Mouse (Mus musculus) layer of hippocampus, postnatal 10 days (tissue): ENCODE results near the gene Thada. TPM values are rescaled to one million over a fixed set of nuclear protein-coding genes. Genes with fewer than 3 reads are reported as not detected.
"Not testable (repeated sequence)": the region's sequence is repeated elsewhere in the genome, so short reads cannot be mapped to it uniquely, and the experiment has no call there.

Experiments used
- DNase-seq, 2 experiments: peaks; one replicate each; pipeline ENCODE4 v3.0.0; 2021; ENCODE audit warnings: low spot score in 2 of 2
- total RNA-seq, 2 experiments: library from RNA; stranded (reverse); gene quantifications; 2 replicates each; pipeline ENCODE4 v1.2.3; 2021

The Thada gene
- total RNA-seq, 2 experiments from 2014 or later, result 11.7 to 14.5 TPM

DNA sequence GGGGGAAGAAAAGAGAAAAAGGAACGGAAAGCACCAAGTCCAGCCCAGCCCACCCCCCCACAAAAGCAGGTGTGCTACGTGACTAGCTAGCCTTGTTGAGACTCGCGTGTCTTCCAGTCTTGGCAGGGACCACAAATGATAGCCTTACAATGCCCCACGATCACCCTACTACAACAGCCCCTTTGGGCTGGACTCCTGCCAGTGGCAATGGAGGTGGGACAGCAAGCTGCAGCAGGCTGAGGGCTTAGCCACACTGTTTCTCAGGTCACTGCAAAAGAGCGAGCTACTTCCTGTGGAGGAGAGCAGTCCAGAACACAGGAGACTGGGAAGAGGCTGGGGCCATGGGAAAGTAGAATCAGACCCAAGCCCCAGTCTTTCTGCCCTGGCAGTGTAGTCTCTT, 201.7 kb downstream of the Thada start:
- no peak for DNase-seq

DNA sequence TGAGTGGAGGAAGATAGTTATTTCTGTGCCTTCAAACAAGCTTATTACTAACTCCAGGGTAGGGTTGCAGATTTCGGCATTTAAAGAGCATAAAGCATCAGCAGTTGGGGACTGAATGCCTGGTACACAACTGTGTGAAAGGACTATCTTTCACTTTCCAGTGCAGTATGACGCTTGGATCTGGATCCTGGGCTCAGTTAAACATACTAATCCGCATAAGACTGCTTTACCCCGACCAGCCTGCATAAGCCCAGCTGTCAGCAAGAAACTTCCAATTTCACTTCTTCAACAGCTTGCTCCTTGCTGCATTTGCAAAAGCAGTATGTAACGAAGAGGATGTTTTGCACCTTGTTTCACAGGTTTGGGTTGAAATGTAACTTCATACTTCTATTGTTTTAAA, 202.4 kb downstream of the Thada start:
- no peak for DNase-seq

DNA sequence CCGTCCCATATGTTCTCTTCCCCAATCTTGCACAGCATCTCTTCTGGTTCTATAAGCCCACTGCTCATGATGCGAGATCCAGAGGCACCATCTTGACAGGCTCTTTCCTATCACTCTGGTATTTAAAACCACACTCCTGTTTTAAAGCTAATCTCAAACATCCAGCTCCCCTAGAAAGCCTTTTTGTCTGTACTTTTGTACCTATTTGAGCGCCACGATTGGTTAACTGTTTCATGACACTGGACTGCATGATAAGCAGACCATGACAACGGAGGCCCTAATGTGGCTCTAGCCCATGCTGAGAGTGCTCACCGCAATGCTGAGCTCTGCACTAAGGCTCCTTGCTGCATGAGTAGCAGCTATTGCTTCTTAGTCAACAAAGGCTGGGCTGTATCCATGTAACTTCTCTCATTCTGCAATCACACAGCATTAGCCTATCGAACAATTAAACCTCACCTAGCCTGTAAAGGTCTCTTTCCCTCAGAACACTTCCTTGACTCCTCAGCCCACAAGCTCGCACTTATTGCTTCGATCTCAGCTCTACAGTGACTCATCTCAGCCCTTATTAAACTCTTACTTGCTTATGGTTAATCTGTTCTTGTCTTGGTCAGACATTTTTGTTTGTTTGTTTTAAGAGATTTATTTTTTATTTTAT, 203.6 kb downstream of the Thada start:
- DNase-seq, result no peak

DNA sequence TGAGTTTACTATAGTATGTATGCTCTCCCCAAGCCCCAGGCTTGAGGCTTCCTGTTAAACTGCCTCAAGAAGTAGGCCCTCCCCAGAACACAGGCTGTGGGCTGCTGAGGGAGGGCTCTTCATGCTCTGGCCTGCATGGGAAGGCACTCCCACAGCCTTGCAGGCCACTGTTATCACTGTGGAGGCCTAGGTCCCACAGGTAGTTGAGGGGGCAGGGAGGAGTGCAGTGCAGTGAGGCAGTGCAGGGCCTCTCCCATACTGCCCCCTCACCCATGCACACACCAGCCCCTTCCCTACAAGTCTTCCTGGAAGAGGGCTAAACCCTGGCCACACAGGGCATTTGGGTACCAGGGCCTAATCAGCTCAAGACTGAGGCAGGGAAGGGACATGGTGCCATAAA, 205.0 kb downstream of the Thada start:
- DNase-seq, result no peak

DNA sequence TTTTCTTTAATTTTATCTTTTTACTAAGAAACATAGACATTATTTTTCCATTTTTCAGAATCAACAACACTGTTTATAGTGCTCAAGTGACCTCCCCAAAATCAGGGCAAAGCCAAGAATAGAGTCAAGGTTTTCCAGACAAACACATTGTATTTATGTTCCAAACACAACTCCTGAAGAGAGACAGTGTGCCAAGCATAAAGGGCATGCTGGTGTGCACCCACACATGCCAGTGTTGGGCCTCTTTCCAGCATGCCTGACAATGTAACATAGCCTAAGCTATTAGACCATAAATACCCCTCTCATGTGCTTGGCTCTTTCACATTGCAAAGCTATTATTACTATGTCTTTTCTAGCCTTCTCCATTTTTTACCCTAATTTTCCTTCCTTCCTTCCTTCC, 205.8 kb downstream of the Thada start:
- no peak for DNase-seq

DNA sequence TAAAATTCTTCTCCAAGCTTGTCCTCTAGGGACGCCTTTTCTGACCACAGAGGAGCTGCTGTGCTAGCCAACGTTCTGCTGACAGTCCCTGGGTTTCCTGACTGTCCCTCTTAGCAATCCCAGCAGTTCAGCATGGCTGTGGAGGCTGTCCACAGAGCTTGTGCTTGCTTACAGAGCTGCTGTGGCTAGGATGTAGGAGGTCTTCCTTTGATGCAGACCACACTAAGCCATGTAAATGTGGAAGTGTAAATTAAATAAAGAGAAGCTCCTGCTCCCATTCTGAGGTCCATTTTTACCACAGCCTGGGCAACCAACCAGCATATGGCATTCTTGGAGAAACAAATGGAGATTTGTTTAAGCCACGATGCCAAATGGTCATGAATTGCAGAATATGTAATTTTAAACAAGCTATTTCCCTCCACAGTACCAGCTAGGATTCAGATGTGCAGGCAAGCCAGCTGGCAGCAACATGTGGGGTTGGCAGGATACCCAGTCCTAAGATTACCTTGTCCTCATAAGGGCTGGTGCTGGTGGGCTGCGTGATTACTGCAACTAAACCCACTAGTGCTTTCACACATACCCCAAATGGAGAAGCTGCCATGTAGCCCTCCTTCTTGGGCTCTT, 207.3 kb downstream of the Thada start:
- peak; percentile 45 to 46 for DNase-seq

DNA sequence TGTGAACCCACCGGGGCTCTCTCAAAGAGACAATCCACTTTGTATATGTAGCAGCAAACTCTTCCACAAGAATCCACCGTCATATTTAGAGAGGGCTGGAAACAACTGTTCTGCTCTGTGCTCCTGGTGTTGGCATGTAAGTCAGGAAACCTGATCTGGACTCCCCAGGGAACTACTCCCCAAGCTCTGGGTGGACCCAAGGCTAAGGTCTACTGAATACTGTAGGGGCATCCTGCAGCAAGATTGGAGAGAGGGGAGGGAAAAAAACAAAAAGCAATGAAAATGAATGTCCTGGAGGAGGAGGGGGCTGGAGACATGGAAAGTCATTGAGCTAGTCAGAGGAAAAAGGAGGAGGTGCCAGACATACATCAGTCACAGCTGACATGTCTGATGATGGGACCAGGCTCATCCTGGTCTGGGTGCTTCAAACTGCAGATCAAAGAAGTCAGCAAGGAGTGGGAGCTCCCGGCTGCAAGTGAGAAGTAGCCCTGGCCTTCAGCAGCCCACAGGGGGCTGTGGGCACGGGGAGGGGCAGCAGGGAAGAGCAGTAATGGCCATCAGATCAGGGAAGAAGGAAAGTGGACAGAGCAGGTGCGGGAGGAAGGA, 208.0 kb downstream of the Thada start:
- no peak for DNase-seq

DNA sequence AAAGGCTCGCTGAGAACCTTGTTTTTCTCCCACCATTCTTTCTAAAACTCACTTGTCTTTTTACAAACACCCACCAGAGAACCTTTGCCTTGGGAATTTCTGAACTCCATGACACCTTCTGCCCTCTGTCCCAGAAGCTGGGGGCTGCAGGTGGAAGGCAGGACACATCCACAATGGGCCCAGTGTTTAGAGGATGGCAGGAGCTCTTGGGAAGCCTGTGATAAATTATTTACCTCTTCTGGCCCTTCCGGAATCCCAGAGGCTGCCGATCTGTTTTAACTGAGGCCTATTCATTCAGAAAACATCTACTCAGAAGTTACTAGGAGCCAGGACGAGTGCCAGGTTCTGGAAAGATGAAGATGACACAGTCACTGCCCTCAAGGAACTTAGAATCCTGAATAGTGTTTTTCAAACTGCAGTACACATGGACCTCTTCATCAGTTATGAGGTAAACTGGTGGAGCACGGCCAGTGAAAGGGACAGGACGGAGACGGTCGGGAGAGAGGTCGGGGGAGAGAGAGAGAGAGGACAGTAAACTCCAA, 209.7 kb downstream of the Thada start:
- DNase-seq, result no peak

DNA sequence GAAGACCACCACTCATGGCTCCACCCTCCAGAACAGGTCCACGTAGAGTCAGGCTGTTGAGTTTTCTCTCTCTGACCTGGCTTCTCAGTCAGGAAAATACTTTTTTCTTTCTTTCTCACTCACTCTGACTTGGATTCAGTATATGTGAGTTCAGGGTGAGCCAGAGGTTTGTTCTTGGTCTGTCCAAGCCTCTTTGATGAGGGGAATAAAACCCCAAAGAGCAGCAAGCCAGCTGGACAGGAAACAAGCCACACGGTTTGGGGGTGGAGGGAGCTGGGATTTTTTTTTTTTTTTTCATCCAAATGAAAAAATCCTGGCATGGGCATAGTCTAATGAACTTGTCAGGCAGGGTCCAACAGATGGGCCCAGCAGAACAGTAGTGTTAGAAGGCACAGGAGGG, 210.2 kb downstream of the Thada start:
- DNase-seq, result no peak

DNA sequence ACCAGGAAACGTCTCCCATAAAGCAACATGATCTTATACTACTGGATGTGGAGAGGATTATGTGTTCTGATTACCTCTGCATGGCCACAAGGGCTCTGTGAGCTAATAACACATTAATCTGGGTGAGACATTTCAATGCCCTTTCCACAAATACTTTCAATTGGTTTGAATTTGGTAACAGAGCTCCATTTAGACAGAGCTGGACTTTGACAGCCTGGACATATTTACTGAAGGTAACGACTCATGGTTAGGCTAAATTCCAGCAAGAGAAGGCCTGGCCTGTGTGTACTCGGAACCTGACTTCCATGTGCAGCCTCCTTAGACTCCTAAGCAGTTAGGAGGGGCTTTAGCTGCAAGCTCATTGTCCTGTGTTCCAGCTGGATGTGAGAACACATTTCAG, 214.6 kb downstream of the Thada start:
- no peak for DNase-seq

DNA sequence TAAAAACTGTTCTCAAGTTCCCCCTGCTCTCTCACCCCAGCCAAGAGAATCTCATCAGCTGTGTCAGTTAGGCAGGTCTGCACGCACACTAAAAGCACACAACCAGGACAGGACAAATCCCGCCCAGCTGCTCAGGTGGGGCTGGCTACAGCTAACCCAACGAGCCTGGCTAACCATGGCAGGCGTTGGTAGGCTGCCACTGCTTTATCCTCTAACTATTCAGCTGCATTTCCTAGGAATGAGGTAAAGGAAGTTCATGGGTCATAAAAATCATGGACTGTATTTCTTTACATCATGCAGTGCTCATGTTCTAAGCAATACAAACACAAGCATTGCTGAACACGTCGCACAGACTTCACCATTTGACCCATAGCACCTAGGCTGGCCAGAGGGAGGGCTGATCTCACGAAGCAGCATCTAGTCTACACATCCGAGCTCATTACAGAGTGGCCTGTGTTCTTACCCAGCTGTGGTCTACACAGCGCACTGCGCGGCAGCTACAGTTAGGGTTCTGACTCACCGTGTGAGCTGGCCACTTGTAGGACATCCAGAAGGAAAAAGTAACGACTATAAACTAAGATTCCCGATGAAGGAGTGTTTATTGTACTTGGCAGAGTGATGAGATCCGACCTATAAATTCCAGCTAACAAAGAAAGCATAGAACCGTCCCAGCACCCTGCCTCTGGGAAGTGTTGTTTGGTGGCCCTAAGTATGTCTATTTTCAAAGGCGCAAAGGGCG, 221.7 kb downstream of the Thada start:
- no peak for DNase-seq

DNA sequence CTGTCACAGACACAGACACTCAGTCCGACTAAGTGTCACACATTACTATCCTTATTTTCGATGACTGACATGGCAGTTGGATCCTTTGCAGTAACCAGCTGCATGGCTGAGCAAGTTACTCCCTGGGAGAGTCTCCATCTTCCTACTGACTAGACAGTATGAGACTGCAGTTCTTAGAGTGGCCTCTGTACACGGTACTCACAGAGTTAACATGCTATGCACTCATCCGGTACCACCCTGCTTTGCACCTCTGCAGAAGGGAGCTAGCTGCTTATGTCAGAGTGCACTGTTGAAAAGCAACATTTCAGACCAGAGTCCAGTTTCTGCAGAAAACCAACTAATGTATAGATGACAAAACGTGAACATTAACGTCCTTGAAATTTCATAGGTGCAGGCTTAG, 222.2 kb downstream of the Thada start:
- DNase-seq, result no peak

DNA sequence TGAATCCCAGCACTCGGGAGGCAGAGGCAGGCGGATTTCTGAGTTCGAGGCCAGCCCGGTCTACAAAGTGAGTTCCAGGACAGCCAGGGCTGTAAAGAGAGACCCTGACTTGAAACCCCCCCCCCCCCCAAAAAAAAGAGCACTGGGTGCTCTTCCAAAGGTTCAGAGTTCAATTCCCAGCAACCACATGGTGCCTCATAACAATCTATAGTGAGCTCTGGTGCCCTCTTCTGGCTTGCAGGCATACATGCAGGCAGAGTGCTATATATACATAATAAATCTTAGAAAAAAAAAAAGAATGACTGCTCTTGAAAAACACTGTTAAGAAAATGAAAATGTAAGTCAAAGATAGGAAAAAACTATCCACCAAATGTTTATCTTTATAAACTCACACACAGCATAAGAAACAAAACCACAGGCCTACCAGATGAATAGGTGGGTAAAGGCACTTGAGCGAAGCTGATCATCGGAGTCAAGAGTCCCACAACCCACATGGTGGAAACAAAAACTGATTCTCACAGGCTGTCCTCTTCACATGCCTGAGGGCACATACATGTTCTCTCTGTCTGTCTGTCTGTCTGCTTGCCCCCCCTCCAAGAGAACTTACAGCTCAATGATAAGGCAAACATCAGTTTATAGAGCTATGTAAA, 224.6 kb downstream of the Thada start:
- no peak for DNase-seq

DNA sequence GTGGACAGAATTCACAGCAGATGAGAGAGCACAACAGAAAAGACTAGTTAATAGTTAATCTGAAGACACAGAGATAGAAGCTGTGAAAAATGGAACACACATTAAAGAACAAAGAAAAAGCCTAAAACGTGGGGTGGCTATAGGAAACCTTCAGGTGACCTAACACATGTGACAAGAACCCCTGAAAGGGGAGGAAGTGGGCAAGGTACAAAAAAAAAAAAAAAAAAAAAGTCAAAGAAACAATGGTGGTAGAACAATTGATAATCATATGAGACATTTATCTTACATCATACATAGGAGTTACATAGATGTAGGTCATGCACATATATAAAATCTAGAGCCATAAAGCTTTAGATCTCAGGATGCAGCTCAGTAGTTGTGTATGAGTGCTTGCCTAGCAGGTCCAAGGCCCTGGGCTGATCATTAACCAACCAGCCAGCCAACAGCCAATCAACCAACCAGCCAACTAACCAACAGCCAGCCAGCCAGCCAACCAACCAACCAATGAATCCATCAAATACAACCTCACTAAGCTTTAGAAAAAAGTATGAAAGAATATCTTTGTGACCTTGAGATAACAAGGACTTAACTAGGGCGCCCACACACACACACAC, 226.2 kb downstream of the Thada start:
- DNase-seq, result no peak

DNA sequence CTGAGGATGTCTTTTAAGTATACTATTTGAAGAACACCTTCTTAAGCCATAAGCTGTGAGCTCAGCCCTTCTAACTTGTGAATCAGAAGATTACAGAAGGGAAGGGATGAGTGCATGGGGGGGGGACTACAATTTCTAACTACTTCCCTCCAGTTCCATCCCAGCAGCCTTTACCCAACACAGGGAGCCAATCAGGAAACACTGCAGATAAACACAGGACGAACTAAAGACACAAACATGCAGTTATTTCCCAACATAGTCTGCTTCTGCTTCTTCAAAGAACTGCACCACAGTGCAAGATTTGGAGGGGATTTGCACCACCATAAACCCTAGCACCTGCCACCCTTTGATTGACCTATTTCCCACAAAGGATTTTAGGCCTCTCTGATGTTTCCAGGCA, 227.8 kb downstream of the Thada start:
- DNase-seq, result no peak

DNA sequence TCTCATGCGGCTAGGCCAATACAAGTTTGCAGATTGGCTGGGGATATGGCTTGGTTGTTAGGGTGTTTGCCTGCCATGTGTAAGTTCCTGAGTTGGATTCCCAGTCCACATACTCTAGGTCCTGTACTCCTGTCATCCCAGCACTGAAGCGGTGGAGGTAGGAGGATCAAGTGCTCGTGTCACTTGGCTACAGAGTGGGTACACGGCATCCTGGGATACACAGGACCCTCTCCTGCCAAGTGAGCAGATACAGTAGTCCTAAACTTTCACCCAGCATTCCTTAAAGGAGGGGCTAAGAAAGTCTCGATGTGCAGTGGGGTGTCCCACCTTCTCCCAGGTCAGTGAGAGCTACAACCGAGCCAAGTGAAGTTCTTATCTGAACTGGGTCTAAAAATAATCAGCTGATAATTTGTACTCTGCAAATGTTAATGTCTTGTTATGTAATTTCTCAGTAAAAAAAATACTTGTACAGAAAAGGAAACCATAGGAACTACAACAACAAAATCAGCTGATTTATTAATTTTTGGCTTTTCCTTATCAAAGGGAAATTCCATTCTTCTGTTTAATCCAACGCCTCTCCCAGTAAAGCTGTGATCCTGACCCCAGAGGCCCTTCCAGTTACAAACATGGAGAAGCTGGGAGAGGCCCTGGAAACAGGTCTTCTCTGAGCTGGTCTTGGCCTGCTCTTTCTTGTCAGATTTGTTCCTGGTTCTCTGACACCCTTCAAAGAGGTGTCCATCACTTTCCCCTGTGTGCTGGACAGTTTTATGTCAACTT, 229.0 kb downstream of the Thada start:
- no peak for DNase-seq

DNA sequence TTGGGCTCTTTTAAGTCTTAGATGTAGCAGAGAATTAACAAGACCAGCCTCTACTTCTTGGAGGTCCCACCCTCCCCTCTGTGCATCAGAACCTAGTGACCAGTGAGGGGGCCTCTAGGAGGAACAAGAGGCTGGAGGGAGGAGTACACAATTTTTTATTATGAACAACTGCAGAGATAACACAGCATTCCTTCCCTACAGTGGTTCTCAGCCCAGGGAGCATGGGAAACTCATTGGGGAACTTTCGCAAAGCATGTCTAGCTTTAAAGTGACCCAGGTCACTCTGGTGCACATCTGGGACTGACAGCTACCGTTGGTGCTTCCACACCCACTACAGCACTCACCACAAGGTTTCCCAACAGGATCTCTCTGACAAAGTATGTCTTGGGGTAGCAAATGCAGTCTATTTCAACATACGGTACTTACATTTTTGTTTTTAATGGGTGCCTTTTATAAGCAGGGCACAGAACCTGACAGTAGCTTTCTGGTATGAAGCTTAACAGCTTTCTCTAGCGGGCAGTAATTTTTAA, 230.5 kb downstream of the Thada start:
- DNase-seq, result no peak

DNA sequence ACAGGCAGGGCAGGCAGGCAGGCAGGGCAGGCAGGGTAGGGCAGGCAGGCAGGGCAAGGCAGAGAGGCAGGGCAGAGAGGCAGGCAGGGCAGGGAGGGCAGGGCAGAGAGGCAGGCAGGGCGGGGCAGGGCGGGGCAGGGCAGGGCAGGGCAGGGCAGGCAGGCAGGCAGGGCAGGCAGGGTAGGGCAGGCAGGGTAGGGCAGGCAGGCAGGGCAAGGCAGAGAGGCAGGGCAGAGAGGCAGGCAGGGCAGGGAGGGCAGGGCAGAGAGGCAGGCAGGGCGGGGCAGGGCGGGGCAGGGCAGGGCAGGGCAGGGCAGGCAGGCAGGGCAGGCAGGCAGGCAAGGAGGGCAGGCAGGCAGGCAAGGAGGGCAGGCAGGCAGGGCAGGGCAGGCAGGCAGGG, 231.2 kb downstream of the Thada start:
- not testable (repeated sequence) for DNase-seq

DNA sequence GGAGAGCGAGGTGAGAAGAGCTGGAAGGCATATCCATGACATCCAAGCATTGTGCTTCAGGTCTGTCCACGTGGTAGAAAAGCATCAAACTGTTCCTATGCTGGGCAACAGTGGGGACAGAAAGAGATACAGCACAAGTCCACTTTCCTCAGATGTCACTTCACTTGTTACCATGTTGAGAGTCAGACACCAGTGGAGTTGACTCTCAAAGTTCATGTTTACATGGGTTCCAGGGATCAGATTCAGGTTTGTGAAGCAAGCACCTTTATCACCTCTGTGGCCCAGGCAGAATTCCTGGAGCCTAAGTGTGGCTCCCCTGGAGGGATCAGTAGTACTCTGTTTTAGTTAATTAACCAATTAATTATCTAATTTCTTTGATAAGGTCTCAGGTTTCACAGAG, 232.2 kb downstream of the Thada start:
- DNase-seq, result no peak

DNA sequence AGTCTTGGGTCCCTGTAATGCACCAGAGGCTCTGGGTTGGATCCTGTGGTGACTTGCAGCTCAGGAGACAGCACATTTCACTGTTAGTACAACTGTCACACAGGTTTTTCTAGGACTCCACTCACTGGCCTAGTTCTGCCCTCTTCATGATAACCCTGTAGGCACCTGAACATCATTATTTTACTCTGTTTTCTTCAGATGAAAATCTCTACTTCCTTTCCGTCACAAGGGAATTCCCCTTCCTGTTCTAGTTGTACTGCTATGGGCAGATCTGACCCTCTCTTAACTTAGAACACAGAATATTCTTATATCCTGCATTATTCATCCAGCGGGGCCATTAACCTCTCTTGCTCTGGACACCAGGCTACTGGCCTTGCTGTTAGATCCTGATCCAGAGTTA, 234.6 kb downstream of the Thada start:
- DNase-seq, result no peak
